Mouse (Mus musculus): ENCODE data around the gene Gna15. TPM values are rescaled to one million over a fixed set of nuclear protein-coding genes. Genes with fewer than 3 reads are reported as not detected.

Gna15 gene
- 14.8 and 15.1 TPM in 2 replicates for polyA plus RNA-seq (2012; rRNA removed)

DNA sequence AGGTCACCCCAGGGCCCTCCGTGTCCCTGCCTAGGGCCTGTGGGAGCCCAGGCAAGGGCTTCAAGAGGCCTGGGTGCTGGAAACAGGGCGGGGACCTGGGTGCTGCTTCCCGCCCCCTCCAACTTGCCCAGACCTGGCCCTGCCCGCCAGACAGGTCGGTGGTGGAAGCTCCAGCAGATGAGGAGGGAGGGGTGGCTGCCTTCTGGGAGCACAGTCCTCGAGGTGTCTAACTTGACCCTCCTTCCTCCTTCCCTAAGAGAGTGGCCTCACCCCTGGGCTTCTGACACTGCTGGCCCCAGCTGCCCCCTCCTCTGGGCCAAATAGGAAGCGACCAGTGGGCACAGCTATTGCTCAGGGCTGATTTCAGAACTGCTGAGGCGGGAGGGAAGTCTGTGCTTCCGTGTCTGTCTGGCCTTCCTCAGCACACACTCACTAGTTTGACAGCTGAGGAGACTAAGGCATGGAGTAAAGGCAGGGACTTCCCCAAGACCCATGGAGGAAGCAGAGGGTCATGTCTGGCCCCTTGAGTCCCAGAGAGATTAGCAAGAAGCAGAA is at the start of gene Gna15:
Gene Gna15 (minus strand): TSS at position 175 of the 555 bp plus-strand sequence.
- peak in 1 of 2 experiments; percentile 45 for DNase-seq (ENCODE audit: low read depth in 1 of 2, low spot score in 2 of 2)
- H3K4me3 ChIP-seq (ENCODE audit: extremely low read depth, insufficient read depth, insufficient read length): peak within 1 kb of the TSS; percentile 54
- H3K27ac ChIP-seq (ENCODE audit: insufficient read depth, low read length): peak within 1 kb of the TSS; percentile 78
- no peaks in the 10 kb centered on the region for H3K27me3 ChIP-seq (ENCODE audit: control insufficient read depth, insufficient read depth, low read length)
- whole genome bisulfite sequencing: 3% methylated on average over 9 of the region's 9 CpGs
- no peak; the same call in 1 of the 2 replicates for TF ChIP-seq POLR2A (IDR thresholded peaks at IDR 0.05; ENCODE audit: low read depth, low read length)
- no peak for TF ChIP-seq CTCF (IDR thresholded peaks at IDR 0.05; ENCODE audit: extremely low read depth, insufficient read depth, insufficient read length, insufficient replicate concordance)
- no peaks in the 10 kb centered on the region; the same call in 1 of the 2 replicates for H3K36me3 ChIP-seq (ENCODE audit: control insufficient read depth, insufficient read depth, low read length)
- peaks cover 26% of the 10 kb centered on the region; the same call in 1 of the 2 replicates for H3K4me1 ChIP-seq (ENCODE audit: control insufficient read depth, insufficient read depth, insufficient read length)

DNA sequence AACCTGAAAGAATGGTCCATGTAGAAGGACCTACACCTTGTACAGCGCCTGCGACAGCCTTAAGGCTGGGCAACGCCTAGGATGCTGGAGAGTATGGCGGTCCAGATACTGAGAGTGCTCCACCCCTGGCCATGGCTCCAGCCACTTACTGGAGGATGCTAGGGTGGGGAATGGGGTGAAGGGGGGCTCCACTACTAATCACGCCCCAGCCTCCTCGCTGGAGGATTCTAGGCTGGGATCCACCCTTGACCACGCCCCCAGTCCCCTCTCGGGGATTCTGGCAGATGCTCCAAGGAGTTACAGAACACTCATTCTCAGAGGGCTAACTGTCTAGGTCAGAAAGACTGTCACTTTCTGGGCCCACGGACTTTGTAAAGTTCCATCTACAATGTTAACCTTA is 49.0 kb upstream of the Gna15 start:
- Histone ChIP-seq H3K27me3 (ENCODE audit: control insufficient read depth, insufficient read depth, low read length) (peaks cover 1% of the 10 kb centered on the region; the same call in 1 of the 2 replicates), H3K27ac (ENCODE audit: insufficient read depth, low read length) (no peak overlapping the region), H3K4me3 (ENCODE audit: extremely low read depth, insufficient read depth, insufficient read length) (no peak overlapping the region), H3K36me3 (ENCODE audit: control insufficient read depth, insufficient read depth, low read length) (no peaks in the 10 kb centered on the region), H3K4me1 (ENCODE audit: control insufficient read depth, insufficient read depth, insufficient read length) (peaks cover 9% of the 10 kb centered on the region; the same call in 1 of the 2 replicates)
- TF ChIP-seq CTCF (IDR thresholded peaks at IDR 0.05; ENCODE audit: extremely low read depth, insufficient read depth, insufficient read length, insufficient replicate concordance) (no peak), POLR2A (IDR thresholded peaks at IDR 0.05; ENCODE audit: low read depth, low read length) (no peak)
- WGBS: 74% methylated on average over 9 of the region's 9 CpGs
- DNase-seq (ENCODE audit: low read depth in 1 of 2, low spot score in 2 of 2): no peak

DNA sequence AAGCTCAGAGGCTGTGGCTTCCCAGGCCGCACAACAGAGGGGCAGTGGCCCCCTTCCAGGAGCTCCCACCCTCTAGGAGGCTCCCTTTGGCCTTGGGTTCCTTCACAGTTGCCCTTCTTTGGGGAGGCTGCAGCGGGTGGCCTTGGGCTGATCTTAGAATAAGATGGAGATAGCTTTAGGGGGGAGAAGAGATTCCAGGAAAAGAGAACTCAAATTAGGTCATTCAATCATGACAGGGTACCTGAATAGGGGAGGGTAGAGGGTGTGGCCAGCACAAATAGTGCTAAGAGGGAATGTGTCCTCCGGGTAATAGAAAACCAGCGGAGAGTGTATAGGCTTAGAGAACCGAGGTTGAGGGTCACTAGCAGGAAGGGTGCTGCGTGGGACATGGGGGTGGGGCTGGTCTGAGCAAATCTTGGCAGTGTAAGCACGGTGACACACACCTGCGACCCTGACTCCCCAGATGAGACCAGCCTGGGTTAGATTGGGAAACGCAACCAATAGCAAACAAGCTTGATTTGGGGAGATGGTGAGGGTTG is 48.2 kb upstream of the Gna15 start:
- Histone ChIP-seq H3K4me1 (ENCODE audit: control insufficient read depth, insufficient read depth, insufficient read length) (peaks cover 9% of the 10 kb centered on the region; the same call in 1 of the 2 replicates), H3K4me3 (ENCODE audit: extremely low read depth, insufficient read depth, insufficient read length) (no peak overlapping the region), H3K27me3 (ENCODE audit: control insufficient read depth, insufficient read depth, low read length) (peaks cover 1% of the 10 kb centered on the region; the same call in 1 of the 2 replicates), H3K36me3 (ENCODE audit: control insufficient read depth, insufficient read depth, low read length) (no peaks in the 10 kb centered on the region), H3K27ac (ENCODE audit: insufficient read depth, low read length) (no peak overlapping the region)
- no peak for TF ChIP-seq POLR2A (IDR thresholded peaks at IDR 0.05; ENCODE audit: low read depth, low read length)
- TF ChIP-seq CTCF (IDR thresholded peaks at IDR 0.05; ENCODE audit: extremely low read depth, insufficient read depth, insufficient read length, insufficient replicate concordance): no peak
- WGBS: 40% methylated on average over 9 of the region's 9 CpGs
- DNase-seq (ENCODE audit: low read depth in 1 of 2, low spot score in 2 of 2): no peak

DNA sequence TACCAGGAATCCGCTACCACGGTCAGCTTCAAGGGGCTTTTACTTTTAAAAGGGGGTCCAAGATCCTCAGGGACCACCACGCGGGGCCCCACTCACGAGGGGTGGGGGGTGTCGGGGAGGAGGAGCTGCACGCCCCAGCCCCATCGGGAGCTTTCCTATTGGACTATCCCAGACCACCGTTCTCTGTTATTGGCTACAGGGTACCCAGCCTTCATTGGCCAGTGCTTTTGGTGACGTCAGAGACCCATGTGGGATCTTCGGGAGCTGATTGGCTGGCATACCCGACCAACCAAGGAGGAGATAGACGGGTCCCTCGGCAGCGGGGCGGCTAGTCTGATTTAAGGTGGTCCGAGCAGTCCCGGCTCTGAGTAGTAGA is 47.5 kb upstream of the Gna15 start:
- Histone ChIP-seq H3K36me3 (ENCODE audit: control insufficient read depth, insufficient read depth, low read length) (no peaks in the 10 kb centered on the region), H3K27me3 (ENCODE audit: control insufficient read depth, insufficient read depth, low read length) (peaks cover 1% of the 10 kb centered on the region; the same call in 1 of the 2 replicates), H3K27ac (ENCODE audit: insufficient read depth, low read length) (peak overlapping the region; percentile 25; the same call in 1 of the 2 replicates), H3K4me1 (ENCODE audit: control insufficient read depth, insufficient read depth, insufficient read length) (peaks cover 9% of the 10 kb centered on the region; the same call in 1 of the 2 replicates), H3K4me3 (ENCODE audit: extremely low read depth, insufficient read depth, insufficient read length) (peak overlapping the region; percentile 64)
- TF ChIP-seq CTCF (IDR thresholded peaks at IDR 0.05; ENCODE audit: extremely low read depth, insufficient read depth, insufficient read length, insufficient replicate concordance): no peak
- TF ChIP-seq POLR2A (IDR thresholded peaks at IDR 0.05; ENCODE audit: low read depth, low read length): no peak
- DNase-seq (ENCODE audit: low read depth in 1 of 2, low spot score in 2 of 2): peak; percentile 91 to 97
- under 1% methylated on average over 18 of the region's 18 CpGs for WGBS

DNA sequence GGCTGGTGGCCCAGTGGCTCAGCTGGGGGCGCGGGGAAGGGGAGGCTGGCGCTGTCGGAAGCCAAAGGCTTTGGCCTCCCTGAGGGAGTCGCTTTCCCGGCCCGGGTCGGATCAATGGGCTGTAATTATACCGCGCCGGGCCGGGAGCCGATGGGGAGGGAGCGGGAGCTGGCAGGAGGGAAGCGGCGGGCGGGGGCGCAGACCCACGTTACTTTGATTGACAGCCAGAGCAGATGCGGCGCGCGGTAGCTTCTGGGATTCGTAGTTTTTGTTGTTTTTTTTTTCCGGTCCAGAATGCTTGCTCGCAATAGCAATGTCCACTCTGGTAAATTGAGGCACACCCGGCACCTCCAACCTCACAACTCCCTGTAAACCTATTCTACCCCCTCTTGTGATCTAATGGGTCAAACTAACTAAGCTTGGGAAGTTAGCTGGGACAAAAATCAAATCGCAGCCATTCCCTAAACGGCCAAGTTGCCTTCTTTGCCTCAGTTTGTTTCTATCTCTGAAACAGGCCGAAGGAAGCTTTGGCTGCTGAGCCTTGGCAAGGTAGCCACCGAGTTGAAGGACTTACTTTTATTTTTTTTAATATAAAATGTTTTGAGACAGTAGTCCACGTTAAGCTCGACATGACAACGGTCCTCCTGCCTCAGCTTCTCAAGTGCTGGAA is 46.9 kb upstream of the Gna15 start:
- Histone ChIP-seq H3K27me3 (ENCODE audit: control insufficient read depth, insufficient read depth, low read length) (peaks cover 1% of the 10 kb centered on the region; the same call in 1 of the 2 replicates), H3K27ac (ENCODE audit: insufficient read depth, low read length) (peak overlapping the region; percentile 25; the same call in 1 of the 2 replicates), H3K4me1 (ENCODE audit: control insufficient read depth, insufficient read depth, insufficient read length) (peaks cover 9% of the 10 kb centered on the region; the same call in 1 of the 2 replicates), H3K4me3 (ENCODE audit: extremely low read depth, insufficient read depth, insufficient read length) (peak overlapping the region; percentile 64), H3K36me3 (ENCODE audit: control insufficient read depth, insufficient read depth, low read length) (peaks cover 1% of the 10 kb centered on the region; the same call in 1 of the 2 replicates)
- TF ChIP-seq CTCF (IDR thresholded peaks at IDR 0.05; ENCODE audit: extremely low read depth, insufficient read depth, insufficient read length, insufficient replicate concordance) (no peak), POLR2A (IDR thresholded peaks at IDR 0.05; ENCODE audit: low read depth, low read length) (no peak)
- DNase-seq (ENCODE audit: low read depth in 1 of 2, low spot score in 2 of 2): peak; percentile 52 to 80
- under 1% methylated on average over 33 of the region's 34 CpGs for WGBS

DNA sequence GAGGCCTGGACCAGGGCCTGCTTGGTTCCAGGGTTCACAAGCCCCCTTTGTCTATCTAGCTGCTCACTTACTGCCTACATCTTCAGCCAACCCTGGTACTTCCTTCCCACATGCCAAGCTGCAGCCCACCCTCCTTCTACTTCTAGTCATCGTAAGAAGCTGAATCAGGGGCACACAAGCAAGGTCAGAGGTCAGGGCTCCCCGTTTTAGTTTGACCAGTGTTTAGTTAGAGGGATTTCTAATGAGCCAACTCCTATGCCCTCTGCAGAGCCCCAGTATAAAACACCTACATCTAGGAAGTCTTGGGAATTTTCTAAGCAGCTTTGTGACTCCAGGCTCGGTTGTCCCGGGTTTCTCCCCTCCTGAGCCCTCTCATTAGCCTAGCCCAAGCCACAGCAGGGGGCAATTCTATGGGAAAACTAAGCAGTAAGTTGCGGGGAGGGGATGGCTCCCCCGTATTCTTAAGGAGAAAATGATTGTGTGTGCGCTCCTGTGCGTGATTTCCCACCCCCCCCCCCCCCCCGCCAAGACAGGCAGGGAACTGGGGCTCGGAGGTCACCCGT is 46.3 kb upstream of the Gna15 start:
- TF ChIP-seq POLR2A (IDR thresholded peaks at IDR 0.05; ENCODE audit: low read depth, low read length) (no peak), CTCF (IDR thresholded peaks at IDR 0.05; ENCODE audit: extremely low read depth, insufficient read depth, insufficient read length, insufficient replicate concordance) (no peak)
- Histone ChIP-seq H3K4me3 (ENCODE audit: extremely low read depth, insufficient read depth, insufficient read length) (peak overlapping the region; percentile 64; the same call in 1 of the 2 replicates), H3K4me1 (ENCODE audit: control insufficient read depth, insufficient read depth, insufficient read length) (peaks cover 5% of the 10 kb centered on the region; the same call in 1 of the 2 replicates), H3K27me3 (ENCODE audit: control insufficient read depth, insufficient read depth, low read length) (no peaks in the 10 kb centered on the region; the same call in 1 of the 2 replicates), H3K27ac (ENCODE audit: insufficient read depth, low read length) (no peak overlapping the region), H3K36me3 (ENCODE audit: control insufficient read depth, insufficient read depth, low read length) (peaks cover 7% of the 10 kb centered on the region)
- DNase-seq (ENCODE audit: low read depth in 1 of 2, low spot score in 2 of 2): no peak
- WGBS: 16% methylated on average over 11 of the region's 11 CpGs

Data from spleen, adult 2 months (tissue).